Mouse (Mus musculus): ENCODE measurements at regions not wholly inside any gene's neighbourhood (a gene's known extent, or its start where the extent isn't known, plus 50 kb on each side); places are given as distances from the start of the nearest gene placed in this dataset.
"Not testable (repeated sequence)": the region's sequence is repeated elsewhere in the genome, so short reads cannot be mapped to it uniquely, and the experiment has no call there.

DNA sequence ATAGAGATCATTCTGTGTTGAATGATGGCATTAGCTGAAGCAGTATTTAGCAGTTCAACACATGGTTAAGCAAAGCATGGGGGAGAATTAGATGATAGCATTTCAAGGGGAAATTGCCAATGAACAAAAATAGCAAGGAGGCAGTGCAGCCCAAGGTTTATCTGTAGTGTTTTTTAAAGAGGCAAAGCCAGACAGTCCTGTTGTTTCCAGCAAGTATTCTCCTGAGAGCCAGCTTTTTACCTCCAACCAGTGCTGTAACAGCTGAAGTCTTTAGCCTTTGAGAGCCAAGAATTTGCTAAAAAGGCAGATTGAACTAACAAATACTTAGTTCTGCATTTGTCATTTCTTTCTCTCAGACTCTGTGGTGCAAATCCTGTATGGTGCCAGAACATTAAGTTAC is 305.1 kb upstream of the Arx start:
- no peak for DNase-seq
- intact Hi-C loops (cut with DNase I) = no loop called here

DNA sequence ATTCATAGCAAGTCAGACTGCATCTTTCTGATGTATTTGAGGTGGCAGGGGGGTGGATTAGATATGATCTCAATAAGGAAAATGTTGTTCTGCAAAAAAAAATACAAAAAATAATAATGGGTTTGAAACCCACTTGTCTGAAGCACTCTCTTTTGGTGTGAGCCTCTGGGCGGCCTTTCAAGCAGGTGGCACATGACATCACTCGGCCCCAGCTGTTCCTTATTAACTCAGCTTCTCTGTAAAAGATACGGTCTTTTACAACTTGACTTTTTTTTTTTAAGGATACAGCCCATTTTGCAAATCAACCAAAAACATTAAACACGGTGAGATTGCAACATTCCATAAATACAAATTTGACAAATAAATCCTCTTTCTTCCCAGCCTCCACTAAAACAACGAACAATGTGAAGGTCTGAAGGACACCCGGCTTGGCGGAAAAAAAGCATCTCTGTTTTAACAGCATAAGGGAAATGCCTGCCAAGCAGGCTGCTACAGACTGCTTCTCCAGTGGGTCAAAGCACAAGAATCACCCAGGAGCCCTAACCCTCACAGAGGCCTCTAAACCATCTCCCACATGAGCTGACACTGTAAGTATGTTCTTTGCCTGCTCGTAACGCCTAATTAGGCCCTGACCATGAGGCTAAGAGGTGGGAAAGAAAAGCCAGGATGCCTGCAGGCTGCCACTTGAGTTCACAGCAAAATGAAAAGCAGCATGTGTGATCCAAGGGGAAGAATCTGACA is 283.8 kb upstream of the Arx start:
- intact Hi-C loops (cut with DNase I) = loop anchor here (10.0 kb wide), 1 partner anchor 62 kb away; no protein-coding TSS in a partner anchor
- DNase-seq = no peak

- no peak for DNase-seq
- intact Hi-C loops (cut with DNase I) = loop anchor here (10.0 kb wide), 1 partner anchor 58 kb away; no protein-coding TSS in a partner anchor
Measured at GRCm38 (mm10) chrX:93006681-93007080, 279.6 kb upstream of the Arx start.

GRCm38 (mm10) chrX:93011578-93011977 is 274.7 kb upstream of the Arx start:
- intact Hi-C loops (cut with DNase I) = no loop called here

DNA sequence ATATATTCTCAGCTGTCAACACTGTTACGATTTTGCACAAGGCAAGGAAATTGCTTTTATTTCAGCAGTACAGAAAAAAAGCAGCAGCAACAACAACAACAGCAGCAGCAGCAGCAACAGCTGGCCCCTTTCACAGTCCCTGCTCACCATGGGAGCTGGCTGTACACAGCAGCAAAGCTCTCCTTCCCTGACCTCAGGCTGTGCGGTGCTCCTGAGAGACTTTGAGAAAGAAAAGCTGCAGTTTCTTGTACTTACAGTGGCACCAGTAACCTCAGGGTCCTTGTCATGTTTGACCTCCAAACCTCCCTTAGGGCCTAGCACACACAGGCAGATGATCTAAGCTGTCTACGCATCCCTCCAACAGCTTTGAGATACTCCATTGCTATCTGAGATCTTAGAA is 269.9 kb upstream of the Arx start:
- DNase-seq = no peak
- intact Hi-C loops (cut with DNase I) = no loop called here

More at GRCm38 (mm10) chrX:93011578-93011977, 274.7 kb upstream of the Arx start:
- peak; percentile 11 for DNase-seq

DNA sequence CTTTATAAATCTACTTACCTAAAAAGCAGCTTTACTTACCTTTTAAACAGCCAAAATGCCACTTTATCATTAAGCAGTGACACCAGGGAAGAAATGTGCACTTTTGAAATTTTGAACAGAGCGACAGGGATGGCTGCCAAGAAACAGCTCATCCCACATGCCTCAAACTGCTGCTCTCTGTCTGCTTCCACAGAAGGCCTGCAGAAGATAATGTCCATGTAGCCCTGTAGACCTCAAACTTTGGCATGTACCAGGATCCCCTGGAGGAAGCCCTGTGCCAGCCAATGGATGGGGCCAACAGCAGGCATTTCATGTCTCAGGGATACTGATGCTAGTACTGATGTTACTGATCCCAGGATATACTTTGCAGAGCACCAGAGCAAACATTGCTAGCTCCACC is 245.1 kb upstream of the Arx start:
- intact Hi-C loops (cut with DNase I) = no loop called here

DNA sequence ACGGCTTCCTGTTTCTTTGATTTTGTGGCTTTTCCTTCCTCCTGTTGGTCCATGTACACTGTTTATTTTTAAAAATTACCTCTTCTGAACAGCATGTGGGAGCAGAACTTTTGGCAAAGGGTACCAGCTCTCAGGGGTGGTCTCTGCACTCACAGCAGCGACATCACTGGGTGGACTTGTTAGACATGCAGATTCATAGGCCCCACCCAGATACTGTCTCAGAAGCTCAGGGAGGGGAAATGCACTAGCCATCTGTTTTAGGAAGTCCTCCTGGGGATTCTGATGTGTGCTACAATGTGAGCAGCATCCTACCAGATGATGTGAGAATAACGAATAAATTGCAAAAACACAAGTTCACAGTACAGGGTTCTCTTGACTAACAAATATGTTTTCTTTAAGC is 243.5 kb upstream of the Arx start:
- peak; percentile 16 for DNase-seq
- intact Hi-C loops (cut with DNase I) = no loop called here

More for the DNA sequence above, 245.1 kb upstream of the Arx start:
- DNase-seq = peak; percentile 32

DNA sequence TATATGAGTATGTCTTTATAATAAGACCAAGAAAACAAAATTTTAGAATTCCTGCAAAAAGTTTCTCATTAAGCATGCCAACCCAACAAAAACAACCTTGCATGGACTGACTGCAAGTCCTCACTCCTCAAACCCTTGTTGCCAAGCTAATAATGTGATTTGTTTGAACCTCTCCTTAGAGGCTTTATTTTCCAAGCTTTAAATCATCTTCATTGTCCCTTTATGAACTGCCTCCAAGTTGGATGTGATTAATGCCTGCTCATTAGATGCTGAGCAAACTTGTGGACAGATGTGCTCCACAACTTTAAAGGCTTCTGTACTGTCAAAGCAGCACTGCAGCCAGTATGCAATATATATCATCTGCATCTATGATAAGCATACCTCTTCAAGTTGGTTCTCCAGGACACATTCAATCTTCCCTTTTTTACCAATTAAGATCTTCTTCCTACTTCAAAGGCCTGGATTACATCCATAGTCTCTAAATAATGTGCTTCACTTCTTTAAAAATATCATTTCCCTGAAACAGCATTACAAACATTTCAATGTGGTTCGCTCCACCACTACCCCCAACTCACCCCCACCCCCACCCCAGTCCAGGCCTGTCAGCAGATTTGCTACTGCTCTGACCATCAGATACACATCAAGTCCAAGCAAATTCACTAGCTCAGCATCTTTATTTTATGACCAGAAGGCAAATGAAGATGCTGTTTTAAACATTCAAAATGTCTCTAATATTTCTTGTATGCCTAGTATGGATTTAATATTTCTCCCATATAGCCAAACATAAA is 237.1 kb upstream of the Arx start:
- intact Hi-C loops (cut with DNase I) = no loop called here

DNA sequence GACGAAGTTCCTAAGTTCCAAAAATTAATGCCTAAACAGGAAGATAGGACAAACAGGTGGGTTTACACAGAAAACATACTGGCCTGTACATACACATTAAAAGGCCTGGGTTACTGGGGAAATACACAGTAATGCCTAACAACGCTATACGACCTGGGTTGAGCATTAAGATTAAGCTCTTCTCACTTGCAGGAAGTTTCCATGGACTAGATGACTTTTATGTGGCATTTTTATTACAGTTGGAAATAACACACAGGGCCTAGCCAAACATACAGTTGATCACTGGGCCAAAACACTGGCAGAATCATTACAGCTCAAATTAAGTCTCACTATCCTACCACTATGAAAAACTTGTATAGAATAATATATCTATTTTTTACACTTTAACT is 236.5 kb upstream of the Arx start:
- DNase-seq = no peak
- intact Hi-C loops (cut with DNase I) = no loop called here

More for the DNA sequence above, 237.1 kb upstream of the Arx start:
- no peak for DNase-seq

DNA sequence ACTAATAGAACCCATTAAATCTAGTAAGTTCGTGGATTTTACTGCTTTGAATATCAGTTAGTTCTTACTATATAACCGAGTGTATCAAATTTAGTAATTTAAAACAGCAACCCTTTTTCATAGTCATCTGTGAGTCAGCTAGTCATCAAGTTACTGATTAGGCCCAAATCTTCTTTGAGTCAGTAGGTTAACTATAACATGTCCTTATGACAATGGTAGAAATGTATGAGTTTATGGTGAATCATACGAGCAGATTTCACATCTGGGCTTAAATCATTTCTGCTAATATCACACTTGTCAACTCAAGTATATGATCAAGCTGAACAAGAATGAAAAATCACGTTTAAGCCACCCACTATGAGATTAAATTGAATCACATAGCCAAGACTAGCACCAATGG is 226.7 kb upstream of the Arx start:
- intact Hi-C loops (cut with DNase I) = no loop called here
- no peak for DNase-seq

DNA sequence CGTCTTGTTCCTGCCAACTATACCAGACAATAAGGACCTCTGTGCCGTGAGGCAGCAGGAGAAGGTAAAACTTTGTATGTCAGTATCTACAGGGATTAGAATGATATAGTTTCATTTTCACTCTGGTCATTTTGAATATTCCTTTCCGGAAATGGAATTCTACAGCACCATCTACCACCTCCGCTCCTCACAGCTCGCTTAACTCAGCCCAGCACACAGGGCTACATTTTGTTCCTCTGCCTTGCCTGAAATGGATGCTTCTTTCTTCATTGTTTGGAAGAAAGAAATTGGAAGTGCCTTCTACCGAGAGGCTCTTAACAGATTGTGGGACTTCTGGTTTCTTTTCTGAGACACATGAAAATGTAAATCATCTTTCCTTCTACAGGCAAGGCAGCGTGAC is 217.4 kb upstream of the Arx start:
- intact Hi-C loops (cut with DNase I) = loop anchor here (5.0 to 10.0 kb wide), 3 partner anchors 64 to 406 kb away; no protein-coding TSS in a partner anchor
- DNase-seq = no peak

DNA sequence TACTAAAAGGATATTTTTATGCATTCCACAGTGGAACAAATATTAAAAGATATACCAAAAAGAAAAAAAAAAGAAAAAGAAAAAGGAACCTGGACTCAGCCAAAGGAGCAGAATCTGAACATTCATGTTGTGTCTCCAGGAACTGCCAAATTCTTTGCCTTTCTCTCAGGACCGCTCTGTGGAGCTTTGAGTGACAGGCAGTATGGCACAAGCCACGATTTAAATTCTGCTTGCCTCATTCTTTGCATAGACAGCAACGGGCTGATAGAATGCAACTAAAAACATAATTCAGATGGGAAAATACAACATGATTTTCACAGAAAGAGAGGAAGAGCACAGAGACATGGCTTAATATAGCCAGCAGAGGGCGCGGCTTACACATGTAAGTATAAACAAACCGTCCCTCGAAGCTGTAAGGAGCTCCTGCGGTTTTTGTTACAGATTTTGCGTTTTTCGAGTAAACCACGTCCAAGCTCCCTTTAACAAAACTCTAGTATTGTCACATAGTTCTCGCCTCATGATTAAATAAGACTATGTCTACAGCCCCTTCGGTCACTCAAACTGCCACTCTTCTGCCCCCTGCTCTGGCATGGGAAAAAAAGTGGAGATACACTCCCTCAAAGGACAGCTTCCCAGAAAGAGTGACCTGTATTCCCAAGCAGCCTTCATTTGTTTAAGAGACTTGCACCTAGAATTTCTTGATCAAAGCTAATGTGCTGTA is 216.5 kb upstream of the Arx start:
- intact Hi-C loops (cut with DNase I) = loop anchor here (5.0 to 10.0 kb wide), 3 partner anchors 65 to 405 kb away; no protein-coding TSS in a partner anchor
- DNase-seq = peak; percentile 55

DNA sequence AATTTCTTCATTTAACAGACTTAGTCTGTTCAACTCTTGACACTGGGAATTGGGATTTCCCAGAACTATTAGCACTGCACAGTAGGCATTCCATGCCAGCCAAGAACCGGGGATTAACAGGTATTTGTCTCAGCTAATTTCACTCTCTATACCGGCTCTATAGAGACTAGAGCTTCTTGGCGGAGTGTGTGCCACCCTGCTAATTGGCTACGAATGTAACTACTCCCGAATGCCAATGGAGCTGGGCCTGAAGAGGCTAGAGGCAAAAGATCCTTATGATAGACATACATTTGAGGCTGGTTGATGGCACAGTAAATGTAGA is 216.0 kb upstream of the Arx start:
- intact Hi-C loops (cut with DNase I) = no loop called here
- DNase-seq = no peak

DNA sequence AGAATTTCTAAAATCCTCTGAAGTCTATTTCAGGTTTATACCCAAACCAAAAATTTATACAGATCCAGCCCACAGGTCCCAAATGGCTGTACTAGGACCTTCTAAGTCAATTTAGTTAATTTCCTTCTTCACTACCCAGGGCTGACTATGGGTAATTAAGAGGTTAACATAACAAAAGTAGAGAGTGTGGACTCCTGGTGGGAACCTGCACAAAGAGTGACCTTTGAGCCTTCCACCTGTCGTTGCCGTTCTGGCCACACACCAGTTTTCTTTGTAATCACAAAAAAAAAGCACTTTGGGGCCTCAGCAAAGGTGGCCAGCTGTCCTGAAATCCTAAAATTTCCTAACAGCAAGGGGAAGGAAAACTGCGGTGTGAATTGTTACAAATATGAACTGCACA is 197.3 kb upstream of the Arx start:
- no peak for DNase-seq
- intact Hi-C loops (cut with DNase I) = no loop called here

- no peak for DNase-seq
- intact Hi-C loops (cut with DNase I) = no loop called here
Measured at GRCm38 (mm10) chrX:93097551-93097950, 188.7 kb upstream of the Arx start.

DNA sequence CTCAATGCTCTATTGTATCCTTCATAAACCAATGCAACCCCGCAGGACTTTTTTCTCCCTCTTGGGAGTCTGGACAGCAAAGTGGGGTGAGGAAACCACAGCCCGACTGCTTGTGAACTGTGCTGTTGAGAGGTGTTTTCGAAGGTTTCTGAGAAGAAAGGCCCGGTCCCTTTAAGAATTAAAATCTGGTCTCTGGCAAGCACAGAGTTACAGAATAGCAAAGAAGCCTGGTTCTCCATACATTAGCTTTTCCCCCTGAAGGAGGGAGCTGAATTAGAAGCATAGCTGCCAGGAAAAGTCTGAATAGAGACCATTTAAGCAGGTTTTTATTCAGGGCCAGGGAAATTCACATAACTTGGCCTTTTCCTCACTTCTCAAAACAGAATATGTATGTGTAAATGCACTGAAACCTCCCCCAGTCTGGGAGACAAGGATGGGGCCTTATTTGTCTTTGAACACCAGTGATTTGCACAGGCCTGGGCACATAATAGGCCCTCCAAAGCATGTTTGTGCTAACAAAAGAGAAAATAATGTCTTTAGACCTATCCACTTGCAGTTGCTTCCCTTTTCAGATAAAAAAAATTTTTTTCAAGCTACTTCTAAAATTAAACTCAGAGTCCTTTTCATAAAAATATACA is 178.2 kb upstream of the Arx start:
- no peak for DNase-seq
- intact Hi-C loops (cut with DNase I) = no loop called here

- intact Hi-C loops (cut with DNase I) = not testable (repeated sequence)
Measured at GRCm38 (mm10) chrX:93154367-93154766, 131.9 kb upstream of the Arx start.

DNA sequence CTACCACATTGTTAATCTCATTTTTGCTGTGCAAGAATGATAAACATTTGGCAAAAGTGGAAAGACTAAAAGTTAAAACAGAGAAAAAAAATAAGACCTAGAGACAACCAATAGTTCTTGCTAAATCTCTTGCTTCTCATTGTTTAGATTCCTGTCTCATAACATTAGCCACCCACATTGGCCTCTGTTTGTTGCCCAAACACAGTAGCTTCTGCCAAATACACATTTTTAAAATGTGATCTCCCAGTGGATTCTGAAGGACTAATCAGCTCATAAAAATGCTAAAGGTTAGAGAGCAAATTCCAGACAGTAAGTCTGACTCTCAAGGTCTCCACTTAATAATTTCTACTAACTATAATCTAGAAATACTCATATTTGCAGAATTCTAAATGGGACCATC is 127.1 kb upstream of the Arx start:
- intact Hi-C loops (cut with DNase I) = no loop called here
- DNase-seq = no peak

More at GRCm38 (mm10) chrX:93154367-93154766, 131.9 kb upstream of the Arx start:
- not testable (repeated sequence) for DNase-seq

- intact Hi-C loops (cut with DNase I) = no loop called here
- DNase-seq = no peak
Measured at GRCm38 (mm10) chrX:93160956-93161355, 125.3 kb upstream of the Arx start.

Measured in left cerebral cortex, postnatal 4 days (tissue).